Mouse (Mus musculus) thymus, postnatal 4 days (tissue): Measurements from ENCODE around the gene Gclc.

Source experiments
- DNase-seq: peaks from one replicate; pipeline ENCODE4 v3.0.0; 2021

Gene Gclc

GRCm38 (mm10) chr9:77753853-77754727 lies at the start of gene Gclc:
Gclc (plus strand) TSS chr9:77754535.
- peak; percentile 96 for DNase-seq

- no peak for DNase-seq
These were observed 47.8 kb upstream of the Gclc start for GRCm38 (mm10) chr9:77706515-77706914.

DNA sequence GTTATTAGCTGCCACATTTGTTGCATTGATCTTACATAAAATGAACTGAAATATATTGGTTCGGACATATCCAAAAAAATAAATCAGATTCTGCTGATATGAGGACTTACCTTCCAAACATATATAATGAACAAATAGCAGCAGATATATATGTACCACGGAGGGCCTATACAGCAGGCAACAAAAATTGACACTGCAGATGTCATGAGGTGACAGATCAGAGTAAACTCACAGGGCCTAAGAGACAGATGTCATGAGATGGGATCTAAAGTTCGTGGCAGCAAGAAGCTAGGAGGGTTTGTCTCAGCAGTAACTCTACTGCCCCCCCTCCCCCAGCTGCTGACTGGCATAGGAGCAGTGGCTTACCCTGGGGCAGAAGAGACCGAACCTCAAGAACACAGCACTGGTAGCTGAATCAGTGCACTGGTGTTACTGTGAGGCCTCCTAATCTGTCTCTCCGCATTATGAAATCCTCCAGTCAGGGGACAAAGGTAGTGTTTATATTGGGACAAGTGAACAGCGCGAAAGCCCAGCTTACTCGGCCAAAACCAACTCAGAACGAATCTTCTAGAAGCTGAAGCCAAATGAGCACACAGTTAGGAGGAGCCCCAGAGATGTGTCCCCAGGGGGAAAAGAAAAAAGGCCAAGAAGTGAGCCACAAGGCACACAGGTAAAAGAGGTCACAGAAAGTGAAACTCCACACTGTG lies 46.7 kb upstream of the Gclc start:
- no peak for DNase-seq

DNA sequence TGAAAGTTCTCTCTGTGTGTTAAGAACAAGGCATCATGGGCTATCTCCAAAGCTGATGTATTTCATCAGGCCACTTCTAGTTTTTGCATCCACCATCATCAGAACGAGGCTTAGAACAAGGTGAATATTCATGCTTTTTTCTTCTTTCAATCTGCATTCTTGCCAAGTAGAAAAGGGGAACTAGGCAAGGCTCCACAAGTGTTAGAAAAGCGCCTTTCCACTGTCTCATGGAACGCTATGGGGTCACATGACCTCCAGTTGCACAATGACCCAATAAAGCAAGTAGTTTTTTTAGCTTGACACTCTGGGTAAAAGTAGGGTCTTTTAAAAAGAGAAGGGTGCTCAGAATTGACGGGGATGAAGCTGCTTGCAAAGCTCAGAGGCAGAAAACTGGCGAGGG lies 45.4 kb upstream of the Gclc start:
- DNase-seq = no peak

DNA sequence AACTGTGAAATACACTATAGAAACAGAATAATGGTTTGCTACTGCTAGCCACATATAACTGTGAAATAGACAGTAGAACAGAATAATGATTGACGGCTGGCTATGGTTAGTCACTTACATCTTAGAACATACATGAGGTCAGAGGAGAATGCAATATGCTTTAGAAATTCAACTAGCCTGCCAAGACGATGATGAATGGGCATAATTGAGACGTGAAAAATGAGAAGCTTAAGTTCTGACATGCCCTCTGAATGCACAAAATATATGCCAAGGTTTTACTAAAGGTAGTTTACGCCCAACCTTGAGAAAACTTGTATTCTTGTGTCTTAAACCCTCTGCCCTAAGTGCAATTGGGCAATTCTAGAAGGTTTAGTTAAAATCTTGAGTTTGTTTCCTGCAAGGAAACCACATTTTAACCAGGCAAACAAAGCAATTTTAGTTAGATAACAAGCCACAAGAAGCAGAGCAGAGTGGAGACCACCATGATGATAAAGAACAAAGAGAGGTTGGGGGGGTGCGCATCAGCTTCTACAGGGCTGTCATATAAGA lies 43.2 kb upstream of the Gclc start:
- DNase-seq = no peak

GRCm38 (mm10) chr9:77712816-77713215 lies 41.5 kb upstream of the Gclc start:
- no peak for DNase-seq

DNA sequence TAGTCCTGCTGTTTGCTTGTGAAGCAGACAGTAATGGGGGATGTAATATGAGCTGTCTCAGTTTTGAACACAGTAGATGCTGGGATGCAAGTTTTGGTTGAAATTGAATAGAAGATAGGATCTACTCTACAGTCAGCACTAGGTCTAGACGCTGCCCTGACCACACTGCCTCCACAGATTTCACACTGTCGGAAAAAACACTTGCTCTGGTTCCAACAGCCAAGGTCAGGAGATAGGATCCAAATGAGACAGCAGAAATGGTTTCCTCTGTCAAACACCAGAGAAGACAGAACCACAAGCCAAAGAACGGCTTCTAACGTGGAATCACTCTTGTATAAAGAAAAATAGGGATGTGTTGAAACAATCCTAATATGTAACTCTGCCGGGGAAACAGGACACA lies 41.0 kb upstream of the Gclc start:
- DNase-seq = no peak

DNA sequence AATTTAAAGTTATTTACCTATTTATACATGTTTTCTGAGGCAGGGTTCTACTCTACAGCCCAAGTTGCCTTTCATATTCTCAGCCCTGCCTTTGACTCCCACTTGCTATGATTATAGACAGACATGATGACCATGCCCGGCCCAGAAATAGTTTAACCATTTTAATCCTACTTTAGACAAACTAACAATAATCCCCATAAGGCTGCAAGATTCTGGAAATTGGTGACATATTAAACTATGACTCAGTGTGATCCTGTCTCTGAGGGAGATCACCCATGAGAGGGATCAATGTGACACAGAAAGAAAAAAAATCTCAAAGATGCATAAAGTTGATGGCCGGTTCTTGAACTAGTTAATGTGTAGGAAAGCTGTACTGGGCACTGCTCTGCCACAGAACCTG lies 39.1 kb upstream of the Gclc start:
- DNase-seq = no peak

DNA sequence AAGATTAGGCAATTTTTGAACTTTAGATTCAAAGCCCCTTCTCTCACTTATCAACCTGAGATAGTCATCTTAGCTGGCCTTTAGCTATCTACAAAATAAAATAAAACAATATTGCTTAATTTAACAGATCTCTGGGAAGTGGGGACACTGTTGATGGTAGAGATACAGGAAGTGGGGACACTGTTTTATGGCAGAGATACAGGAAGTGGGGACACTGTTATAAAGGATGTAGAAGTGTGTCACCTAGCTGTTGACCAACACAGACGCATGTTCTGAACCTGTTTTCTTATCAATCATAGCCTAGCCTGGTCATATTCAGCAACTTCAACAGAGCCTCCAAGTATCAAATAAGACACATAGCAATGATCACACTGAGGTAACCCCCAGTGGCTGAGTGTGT lies 38.3 kb upstream of the Gclc start:
- no peak for DNase-seq

- DNase-seq = no peak
These were observed 36.4 kb upstream of the Gclc start for GRCm38 (mm10) chr9:77717831-77718435.

- no peak for DNase-seq
These were observed 35.4 kb upstream of the Gclc start for GRCm38 (mm10) chr9:77718816-77719411.

GRCm38 (mm10) chr9:77719675-77720074 lies 34.7 kb upstream of the Gclc start:
- DNase-seq = no peak

GRCm38 (mm10) chr9:77722381-77722780 lies 32.0 kb upstream of the Gclc start:
- DNase-seq = no peak

DNA sequence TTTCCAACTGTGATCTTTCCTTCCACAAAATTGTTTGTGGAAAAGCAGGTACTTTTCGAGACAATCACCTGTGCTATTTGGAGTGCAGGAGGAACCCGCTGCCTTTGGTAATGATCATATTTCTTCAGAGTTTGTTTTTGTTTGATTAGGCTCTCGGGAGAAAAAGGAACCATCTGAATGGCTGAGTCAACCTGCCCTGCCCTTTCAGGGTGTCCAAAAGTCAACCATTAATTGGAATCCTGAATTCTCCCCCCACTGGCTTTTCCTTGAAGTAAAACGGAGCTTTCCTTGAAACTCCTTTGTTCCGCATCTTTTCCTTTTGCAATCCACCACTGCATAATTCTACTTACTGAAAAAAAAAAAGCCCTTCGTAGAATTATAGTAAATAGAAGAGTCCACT lies 30.1 kb upstream of the Gclc start:
- DNase-seq = no peak

- no peak for DNase-seq
These were observed 28.9 kb upstream of the Gclc start for GRCm38 (mm10) chr9:77725448-77725847.

DNA sequence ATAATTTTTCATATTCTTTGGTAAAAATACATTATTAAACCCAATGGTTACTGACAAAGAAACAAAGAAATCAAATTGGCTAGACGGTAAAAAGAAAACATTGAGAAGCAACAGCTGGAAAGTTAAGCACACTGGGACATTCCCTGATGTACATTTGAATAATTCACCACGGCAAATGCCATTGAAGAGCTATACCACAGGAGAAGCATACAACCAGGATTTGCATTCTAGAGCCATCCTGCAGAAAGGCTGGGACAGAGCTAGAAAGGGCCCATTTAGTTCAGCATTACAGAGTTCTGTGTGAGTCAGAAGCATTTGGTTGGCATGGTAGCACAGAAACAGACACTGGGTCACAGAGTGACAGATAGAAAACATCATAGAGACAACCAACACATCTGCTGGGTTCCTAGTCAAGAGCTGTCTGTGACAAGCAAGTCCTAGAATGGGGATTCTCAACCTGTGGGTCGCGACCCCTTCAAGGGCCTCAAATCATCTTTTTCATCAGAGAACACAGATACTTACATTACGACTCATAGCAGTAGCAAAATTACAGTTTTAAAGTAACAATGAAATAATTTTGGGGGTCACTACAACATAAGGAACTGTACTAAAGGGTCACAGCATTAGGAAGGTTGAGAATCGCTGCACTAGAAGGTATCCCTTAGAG lies 28.2 kb upstream of the Gclc start:
- DNase-seq = no peak

DNA sequence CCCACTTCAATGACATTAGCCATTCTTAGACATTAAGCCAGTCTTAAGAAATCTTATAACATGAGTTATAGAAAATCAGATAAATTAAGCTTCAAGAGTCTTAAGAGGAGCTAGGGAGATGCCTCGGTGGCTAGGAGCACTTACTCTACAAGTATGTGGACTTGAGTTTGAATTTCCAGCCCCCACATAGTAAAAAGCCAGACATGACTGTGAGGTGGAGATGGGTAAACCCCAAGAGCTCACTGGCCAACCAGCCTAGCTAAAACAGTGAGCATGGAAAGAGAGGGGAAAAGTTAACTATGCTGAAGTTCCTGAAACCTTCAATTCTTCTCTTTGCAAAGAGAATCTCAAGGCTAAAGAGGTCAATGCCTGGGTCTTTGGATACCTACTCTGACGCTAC lies 27.3 kb upstream of the Gclc start:
- no peak for DNase-seq

- DNase-seq = no peak
These were observed 22.3 kb upstream of the Gclc start for GRCm38 (mm10) chr9:77732067-77732466.

DNA sequence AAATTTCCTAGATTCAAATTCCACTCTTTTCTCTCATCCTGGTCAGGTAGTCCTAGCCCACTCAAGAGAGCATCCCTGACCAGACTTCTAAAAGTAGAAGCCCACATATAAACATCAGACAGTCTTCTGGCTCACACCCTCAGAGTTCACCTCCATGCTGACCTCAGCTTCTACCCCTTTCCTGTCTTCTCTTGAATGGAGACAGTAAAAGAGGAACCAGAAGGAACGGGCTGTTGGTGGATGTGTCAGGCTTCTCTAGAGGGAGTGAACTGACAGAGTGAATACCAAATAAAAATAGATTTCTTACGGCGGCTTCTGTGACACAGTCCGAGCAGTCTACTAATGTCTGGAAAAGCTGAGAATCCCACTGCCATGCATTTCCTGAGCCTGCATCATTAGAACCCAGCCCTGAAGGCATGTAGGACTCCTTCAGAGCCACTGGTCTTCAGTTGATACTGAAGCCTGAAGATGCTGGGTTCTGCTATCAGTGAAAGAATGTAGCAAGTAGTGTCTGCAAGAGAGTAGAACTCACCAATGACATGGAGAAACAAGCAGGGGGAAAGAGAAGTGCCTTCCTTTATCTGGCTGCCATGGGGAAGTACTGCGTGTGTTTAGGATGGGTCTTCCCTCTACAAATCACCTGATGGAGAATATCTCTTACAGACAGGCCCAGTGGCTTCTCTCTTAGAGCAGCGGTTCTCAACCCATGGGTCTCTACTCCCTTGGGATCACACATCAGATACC lies 16.9 kb upstream of the Gclc start:
- no peak for DNase-seq

GRCm38 (mm10) chr9:77741452-77741851 lies 12.9 kb upstream of the Gclc start:
- DNase-seq = no peak

DNA sequence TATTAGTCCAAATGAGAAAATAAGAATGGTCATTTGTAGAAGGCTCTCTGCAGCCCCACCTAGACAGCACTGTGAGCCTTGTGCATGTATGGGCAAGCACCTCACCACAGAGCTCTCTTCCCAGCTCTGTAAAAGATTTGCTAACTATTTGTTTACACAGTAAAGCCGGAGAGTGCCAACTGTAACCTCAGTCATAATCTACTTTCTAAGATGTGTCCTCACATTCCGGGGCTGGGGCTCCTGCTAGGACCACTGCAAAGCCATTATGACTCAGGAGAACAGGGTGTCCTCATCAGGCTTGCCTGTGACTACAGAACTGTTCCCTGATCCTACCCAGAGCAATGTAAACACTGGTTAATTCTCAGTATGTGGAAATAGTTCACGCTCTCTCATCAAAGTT lies 9.5 kb upstream of the Gclc start:
- DNase-seq = no peak

GRCm38 (mm10) chr9:77746315-77746714 lies 8.0 kb upstream of the Gclc start:
- no peak for DNase-seq
